Mouse (Mus musculus) G1E (cell line): Measurements from ENCODE around the gene Ccl6.

ENCODE experiments used
- CTCF ChIP-seq: IDR thresholded peaks from 2 replicates; pipeline ENCODE4 v1.5.1; 2012; ENCODE audit warnings: low read depth, low read length, inconsistent platforms, mixed read lengths
- GATA1 ChIP-seq: IDR thresholded peaks from 2 replicates; pipeline ENCODE4 v1.6.1; 2012; ENCODE audit warnings: borderline replicate concordance, low read length, inconsistent platforms, mixed read lengths
- POLR2AphosphoS5 ChIP-seq: IDR thresholded peaks from 2 replicates; pipeline ENCODE4 v1.6.1; 2012; ENCODE audit warnings: low read depth, low read length, inconsistent platforms; ENCODE audit not compliant: insufficient replicate concordance

GRCm38 (mm10) chr11:83636742-83637235 is 43.9 kb upstream of the Ccl6 start:
- TF ChIP-seq CTCF (no peak), GATA1 (no peak), POLR2AphosphoS5 (no peak)
